Mouse (Mus musculus) midbrain, embryonic 11.5 days (tissue): ENCODE results near the gene Bbs9. TPM values are rescaled to one million over a fixed set of nuclear protein-coding genes. Genes with fewer than 3 reads are reported as not detected.
A peak's percentile ranks its signal among the peaks of the same experiment; 100 is the strongest.

Experiments used
- ATAC-seq: fragments of 200-750 bp; cut with Nextera tagmentation; 2 replicates; pipeline ENCODE4 v1.8.0; 2017; ENCODE audit warnings: moderate TSS enrichment, moderate library complexity; ENCODE audit not compliant: low FRiP score
- DNase-seq: peaks from one replicate; pipeline ENCODE4 v3.0.0; 2015; ENCODE audit warnings: low spot score; ENCODE audit errors: missing footprints
- H3K27ac ChIP-seq: fragments of 300-500 bp; sonication (generic); 2 replicates; pipeline ENCODE4 v1.5.1; 2014; ENCODE audit warnings: low read depth, low read length
- H3K27me3 ChIP-seq: fragments of 300-500 bp; sonication (generic); 2 replicates; pipeline ENCODE4 v1.6.1; 2014; ENCODE audit warnings: mild to moderate bottlenecking, low read length, moderate library complexity, mixed read lengths; ENCODE audit not compliant: control insufficient read depth, insufficient read depth
- H3K36me3 ChIP-seq: fragments of 300-500 bp; sonication (generic); 2 replicates; pipeline ENCODE4 v1.6.1; 2014; ENCODE audit warnings: mild to moderate bottlenecking, low read length, moderate library complexity, mixed read lengths; ENCODE audit not compliant: control insufficient read depth, insufficient read depth
- H3K4me1 ChIP-seq: fragments of 300-500 bp; sonication (generic); 2 replicates; pipeline ENCODE4 v1.6.1; 2014; ENCODE audit warnings: low read length; ENCODE audit not compliant: control insufficient read depth, insufficient read depth
- H3K4me2 ChIP-seq: fragments of 300-500 bp; sonication (generic); 2 replicates; pipeline ENCODE4 v1.6.1; 2014; ENCODE audit warnings: mild to moderate bottlenecking, moderate library complexity
- H3K4me3 ChIP-seq: fragments of 300-500 bp; sonication (generic); 2 replicates; pipeline ENCODE4 v1.5.1; 2014; ENCODE audit warnings: low read depth, low read length
- H3K9ac ChIP-seq: fragments of 300-500 bp; sonication (generic); 2 replicates; pipeline ENCODE4 v1.6.1; 2014; ENCODE audit warnings: low read length
- H3K9me3 ChIP-seq: fragments of 300-500 bp; sonication (generic); 2 replicates; pipeline ENCODE4 v1.6.1; 2016; ENCODE audit warnings: low read length; ENCODE audit not compliant: control insufficient read depth
- WGBS: fragments of 180-500 bp; shearing (Covaris S2); extraction: QIAGEN DNeasy Blood & Tissue Kit; methylation state at CpG from one replicate; pipeline ENCODE4 v1.1.7; 2014; 5-methylcytosine and 5-hydroxymethylcytosine counted together
- polyA plus RNA-seq: library from polyadenylated mRNA; unstranded; fragments of >200 nt; fragmentation: Nextera tagmentation; extraction: Ambion mirVana; gene quantifications from 2 replicates; pipeline ENCODE4 v1.2.1, GENCODE M21; 2014

The Bbs9 gene
- polyA plus RNA-seq, 1 experiment from 2014 or later, result 17.4 TPM

- Histone ChIP-seq H3K4me1 (no peaks in the 10 kb centered on the region), H3K9ac (no peak overlapping the region), H3K27me3 (no peaks in the 10 kb centered on the region), H3K9me3 (no peaks in the 10 kb centered on the region), H3K27ac (no peak overlapping the region), H3K36me3 (no peaks in the 10 kb centered on the region), H3K4me3 (no peak overlapping the region), H3K4me2 (no peak overlapping the region)
- ATAC-seq (no peak), DNase-seq (no peak)
- WGBS, result 87% methylated on average over 3 of the region's 3 CpGs
These were observed 150.5 kb downstream of the Bbs9 start for GRCm38 (mm10) chr9:22626014-22626413.

GRCm38 (mm10) chr9:22627912-22628311, 152.4 kb downstream of the Bbs9 start:
- Histone ChIP-seq H3K4me2 (no peak overlapping the region), H3K9ac (no peak overlapping the region), H3K4me3 (no peak overlapping the region), H3K27me3 (no peaks in the 10 kb centered on the region), H3K4me1 (no peaks in the 10 kb centered on the region), H3K36me3 (no peaks in the 10 kb centered on the region), H3K9me3 (no peaks in the 10 kb centered on the region), H3K27ac (no peak overlapping the region)
- WGBS, result 86% methylated on average over 3 of the region's 3 CpGs
- ATAC-seq (no peak), DNase-seq (no peak)

GRCm38 (mm10) chr9:22632800-22633485, 157.4 kb downstream of the Bbs9 start:
- no peak overlapping the region for H3K27ac ChIP-seq
- no peaks in the 10 kb centered on the region for H3K27me3 ChIP-seq
- no peaks in the 10 kb centered on the region for H3K36me3 ChIP-seq
- H3K4me3 ChIP-seq, result no peak overlapping the region
- no peak overlapping the region for H3K4me2 ChIP-seq
- 89% methylated on average over 9 of the region's 9 CpGs for WGBS
- no peak overlapping the region for H3K9ac ChIP-seq
- ATAC-seq, result no peak
- H3K4me1 ChIP-seq, result no peaks in the 10 kb centered on the region
- no peaks in the 10 kb centered on the region for H3K9me3 ChIP-seq
- no peak for DNase-seq

GRCm38 (mm10) chr9:22638502-22638901, 163.0 kb downstream of the Bbs9 start:
- H3K27ac ChIP-seq, result no peak overlapping the region
- WGBS, result 92% methylated on average over 5 of the region's 5 CpGs
- ATAC-seq, result no peak
- no peak for DNase-seq
- H3K4me1 ChIP-seq, result no peaks in the 10 kb centered on the region
- H3K4me2 ChIP-seq, result no peak overlapping the region
- H3K36me3 ChIP-seq, result no peaks in the 10 kb centered on the region
- H3K9ac ChIP-seq, result no peak overlapping the region
- H3K27me3 ChIP-seq, result no peaks in the 10 kb centered on the region
- no peaks in the 10 kb centered on the region for H3K9me3 ChIP-seq
- H3K4me3 ChIP-seq, result no peak overlapping the region

GRCm38 (mm10) chr9:22640683-22641431, 165.3 kb downstream of the Bbs9 start:
- Histone ChIP-seq H3K9ac (no peak overlapping the region), H3K27me3 (no peaks in the 10 kb centered on the region), H3K4me2 (no peak overlapping the region), H3K36me3 (no peaks in the 10 kb centered on the region), H3K9me3 (no peaks in the 10 kb centered on the region), H3K4me3 (no peak overlapping the region), H3K27ac (no peak overlapping the region), H3K4me1 (no peaks in the 10 kb centered on the region)
- WGBS, result 81% methylated on average over 13 of the region's 13 CpGs
- ATAC-seq, result no peak
- no peak for DNase-seq

- 88% methylated on average over 6 of the region's 6 CpGs for WGBS
- no peak for DNase-seq
These were observed 170.4 kb downstream of the Bbs9 start for GRCm38 (mm10) chr9:22645844-22646390.

GRCm38 (mm10) chr9:22646461-22646860, 170.9 kb downstream of the Bbs9 start:
- H3K9ac ChIP-seq, result no peak overlapping the region
- H3K36me3 ChIP-seq, result no peaks in the 10 kb centered on the region
- no peak overlapping the region for H3K4me3 ChIP-seq
- no peaks in the 10 kb centered on the region for H3K4me1 ChIP-seq
- H3K9me3 ChIP-seq, result no peaks in the 10 kb centered on the region
- H3K27me3 ChIP-seq, result no peaks in the 10 kb centered on the region
- DNase-seq (no peak), ATAC-seq (no peak)
- 93% methylated on average over 3 of the region's 3 CpGs for WGBS
- no peak overlapping the region for H3K4me2 ChIP-seq
- no peak overlapping the region for H3K27ac ChIP-seq

More at GRCm38 (mm10) chr9:22645844-22646390, 170.4 kb downstream of the Bbs9 start:
- no peak for ATAC-seq
- no peaks in the 10 kb centered on the region for H3K4me1 ChIP-seq
- H3K4me3 ChIP-seq, result no peak overlapping the region
- H3K27me3 ChIP-seq, result no peaks in the 10 kb centered on the region
- no peak overlapping the region for H3K27ac ChIP-seq
- no peaks in the 10 kb centered on the region for H3K9me3 ChIP-seq
- H3K4me2 ChIP-seq, result no peak overlapping the region
- H3K9ac ChIP-seq, result no peak overlapping the region
- no peaks in the 10 kb centered on the region for H3K36me3 ChIP-seq

- Histone ChIP-seq H3K36me3 (no peaks in the 10 kb centered on the region), H3K9me3 (no peaks in the 10 kb centered on the region), H3K4me2 (no peak overlapping the region), H3K4me3 (no peak overlapping the region), H3K27me3 (no peaks in the 10 kb centered on the region), H3K27ac (no peak overlapping the region), H3K9ac (no peak overlapping the region), H3K4me1 (no peaks in the 10 kb centered on the region)
- WGBS, result 96% methylated on average over 3 of the region's 3 CpGs
- no peak for ATAC-seq
- DNase-seq, result no peak
These were observed 172.6 kb downstream of the Bbs9 start for GRCm38 (mm10) chr9:22648163-22648562.

- Histone ChIP-seq H3K4me1 (no peaks in the 10 kb centered on the region), H3K9me3 (no peaks in the 10 kb centered on the region), H3K36me3 (no peaks in the 10 kb centered on the region), H3K9ac (no peak overlapping the region), H3K4me3 (no peak overlapping the region), H3K27me3 (no peaks in the 10 kb centered on the region), H3K27ac (no peak overlapping the region), H3K4me2 (no peak overlapping the region)
- peak; percentile 69 for DNase-seq
- WGBS, result 92% methylated on average over 10 of the region's 10 CpGs
- no peak for ATAC-seq
These were observed 174.1 kb downstream of the Bbs9 start for GRCm38 (mm10) chr9:22649606-22650005.
